20 mouse cellular contexts compared by ENCODE assay signal in the genomic region with DNA sequence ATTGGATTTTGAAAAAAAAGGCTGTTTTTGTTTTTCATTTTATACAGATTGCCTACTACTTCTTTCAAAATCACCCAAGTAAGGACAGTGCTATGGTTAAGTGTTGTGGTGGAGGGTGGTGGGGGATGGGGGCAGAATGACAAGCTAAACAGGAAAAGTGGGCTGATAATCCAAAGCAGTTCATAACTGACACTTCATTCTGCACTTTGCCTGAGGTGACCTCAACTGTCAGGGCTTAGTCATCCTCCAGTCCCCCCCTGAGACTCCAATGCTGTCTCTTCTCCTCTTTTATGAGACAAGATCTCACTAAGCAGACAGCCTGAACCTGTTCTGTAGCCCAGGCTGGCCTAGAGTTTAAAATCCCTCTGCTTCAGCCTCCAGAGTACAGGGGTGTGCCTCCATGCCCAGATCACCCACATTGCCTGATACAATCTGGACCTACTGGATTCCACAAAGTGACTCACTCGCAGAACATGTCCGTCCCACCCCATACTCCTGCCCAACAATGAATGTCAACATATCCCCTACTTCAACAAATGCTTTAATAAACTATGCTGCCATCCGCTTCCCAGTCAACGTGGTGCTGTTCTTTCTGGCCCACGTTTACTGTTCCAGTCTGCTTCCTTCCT. TPM values are rescaled to one million over a fixed set of nuclear protein-coding genes. Genes with fewer than 3 reads are reported as not detected.
DNase-seq lines count a peak whose midpoint lies in the region; ATAC-seq and TF ChIP-seq lines count a peak whose summit lies in the region.
"Had no signal": no experiment of that assay in that cellular context is flagged by ENCODE, and none has a peak within 500 bp of the region (broad histone marks: within the 10 kb centered on the region; RNA-seq: fewer than 3 reads in every experiment).

No protein-coding gene starts in this region.

- no peak for ATAC-seq in megakaryocyte, adult 5-6 weeks (ENCODE audit: poor library complexity, severe bottlenecking)
- ATAC-seq in stomach, postnatal 0 days (ENCODE audit: low FRiP score, low TSS enrichment), result peak; percentile 91
- ATAC-seq in kidney, embryonic 16.5 days (ENCODE audit: low FRiP score, low TSS enrichment), result no peak
- ATAC-seq: forebrain, embryonic 14.5 days; midbrain, embryonic 15.5 days had no signal

- no peak for TF ChIP-seq CTCF in stomach, postnatal 0 days (IDR thresholded peaks at IDR 0.05; ENCODE audit: low read depth)

- TF ChIP-seq EP300 in stomach, postnatal 0 days (optimal IDR thresholded peaks at IDR 0.05), result no peak

- no peak overlapping the region for H3K9ac ChIP-seq in stomach, postnatal 0 days (ENCODE audit: low read length)
- no peak overlapping the region for H3K9ac ChIP-seq in kidney, embryonic 16.5 days (replicated peaks; ENCODE audit: low read length)
- H3K9ac ChIP-seq: hindbrain, embryonic 14.5 days; lung, embryonic 15.5 days; midbrain, embryonic 15.5 days had no signal

- 56% methylated on average over 5 of the region's 5 CpGs for WGBS in stomach, postnatal 0 days
- WGBS in kidney, embryonic 16.5 days, result 83% methylated on average over 5 of the region's 5 CpGs

- peak overlapping the region; percentile 42 for H3K4me3 ChIP-seq in megakaryocyte, embryonic 14.5 days (replicated peaks)
- no peak overlapping the region for H3K4me3 ChIP-seq in stomach, postnatal 0 days (ENCODE audit: low read depth, low read length)
- no peak overlapping the region for H3K4me3 ChIP-seq in kidney, embryonic 16.5 days (ENCODE audit: low read length)
- H3K4me3 ChIP-seq: erythroblast, embryonic 14.5 days; lung, embryonic 15.5 days; midbrain, embryonic 15.5 days had no signal

- H3K4me2 ChIP-seq in stomach, postnatal 0 days (replicated peaks; ENCODE audit: low read depth), result no peak overlapping the region
- no peak overlapping the region for H3K4me2 ChIP-seq in kidney, embryonic 16.5 days (replicated peaks; ENCODE audit: low read depth, low read length)
- H3K4me2 ChIP-seq: heart, embryonic 11.5 days; hindbrain, embryonic 14.5 days; liver, embryonic 11.5 days; lung, embryonic 15.5 days; midbrain, embryonic 15.5 days had no signal

- peaks cover 66% of the 10 kb centered on the region for H3K36me3 ChIP-seq in megakaryocyte, embryonic 14.5 days (replicated peaks; ENCODE audit: low read length)
- peaks cover 30% of the 10 kb centered on the region for H3K36me3 ChIP-seq in stomach, postnatal 0 days (ENCODE audit: control insufficient read depth, insufficient read depth, low read length)
- H3K36me3 ChIP-seq in kidney, embryonic 16.5 days (ENCODE audit: insufficient read depth, low read length), result peaks cover 62% of the 10 kb centered on the region
- H3K36me3 ChIP-seq: midbrain, embryonic 15.5 days had no signal

- H3K9me3 ChIP-seq in megakaryocyte, embryonic 14.5 days, result no peaks in the 10 kb centered on the region
- 0 out of 2 replicates have a peak, but pooled peaks cover 2% of the 10 kb centered on the region for H3K9me3 ChIP-seq in stomach, postnatal 0 days (ENCODE audit: control insufficient read depth, low read length)
- peaks cover 9% of the 10 kb centered on the region for H3K9me3 ChIP-seq in kidney, embryonic 16.5 days (ENCODE audit: low read length)
- H3K9me3 ChIP-seq: midbrain, embryonic 15.5 days had no signal

- peak; percentile 32 for DNase-seq in Muller cell, postnatal 12 days (ENCODE audit: inconsistent ontology term)
- DNase-seq in lung, postnatal 10 days, result peak; percentile 35
- DNase-seq in stomach, postnatal 0 days (ENCODE audit: low spot score), result no peak
- no peak for DNase-seq in liver
- DNase-seq: cerebellum, adult 8-10 months; heart, postnatal 14 days; kidney, adult 11 months; layer of hippocampus, postnatal 36 days; left cerebral cortex, postnatal 4 days; right cerebral cortex, adult 18-20 months had no signal

- H3K27ac ChIP-seq in stomach, postnatal 0 days (replicated peaks), result 0 out of 2 replicates have a peak overlapping the region, but pooled peaks have one; percentile 53
- H3K27ac ChIP-seq in kidney, embryonic 16.5 days (ENCODE audit: low read length), result no peak overlapping the region
- H3K27ac ChIP-seq: hindbrain, embryonic 14.5 days; lung, embryonic 15.5 days; midbrain, embryonic 15.5 days had no signal

- peaks cover 20% of the 10 kb centered on the region for H3K4me1 ChIP-seq in megakaryocyte, embryonic 14.5 days
- H3K4me1 ChIP-seq in stomach, postnatal 0 days (replicated peaks; ENCODE audit: control insufficient read depth, insufficient read depth), result no peaks in the 10 kb centered on the region
- no peaks in the 10 kb centered on the region for H3K4me1 ChIP-seq in kidney, embryonic 16.5 days (ENCODE audit: insufficient read depth, low read length)
- H3K4me1 ChIP-seq: midbrain, embryonic 15.5 days had no signal

- H3K27me3 ChIP-seq in megakaryocyte, embryonic 14.5 days (replicated peaks), result no peaks in the 10 kb centered on the region
- H3K27me3 ChIP-seq in stomach, postnatal 0 days (ENCODE audit: control insufficient read depth, insufficient read depth, low read length), result no peaks in the 10 kb centered on the region
- H3K27me3 ChIP-seq in kidney, embryonic 16.5 days (ENCODE audit: insufficient read depth, low read length), result no peaks in the 10 kb centered on the region
- H3K27me3 ChIP-seq: lung, embryonic 15.5 days; midbrain, embryonic 15.5 days had no signal

RNA-seq across cellular contexts. Expression of gene Acadl, which starts 17.3 kb away (rescaled TPM):
- 1.5 and 3.2 TPM in 2 replicates for polyA plus RNA-seq in megakaryocyte, embryonic 14.5 days (2012; ENCODE audit: insufficient read depth, low replicate concordance)
- total RNA-seq in megakaryocyte, adult 5-6 weeks (2015), result 75.7 and 87.7 TPM in 2 replicates
- 54.4 and 62.6 TPM in 2 replicates for total RNA-seq in megakaryocyte, adult 5-6 weeks (2017)
- polyA plus RNA-seq in stomach, postnatal 0 days (2015; fragmentation: Nextera tagmentation; extraction: Ambion mirVana), result 217 and 232 TPM in 2 replicates
- 144 and 161 TPM in 2 replicates for polyA plus RNA-seq in kidney, embryonic 16.5 days (2015; fragmentation: Nextera tagmentation; extraction: Ambion mirVana)

RNA-seq across cellular contexts. Expression of gene Kansl1l, which starts 28.4 kb away (rescaled TPM):
- polyA plus RNA-seq in megakaryocyte, embryonic 14.5 days (2012; ENCODE audit: insufficient read depth, low replicate concordance), result 0.27 TPM in 1 of 2 replicates, not detected in the other
- 23.4 and 24.6 TPM in 2 replicates for total RNA-seq in megakaryocyte, adult 5-6 weeks (2015)
- 17.9 and 24.6 TPM in 2 replicates for total RNA-seq in megakaryocyte, adult 5-6 weeks (2017)
- 6.5 and 6.7 TPM in 2 replicates for polyA plus RNA-seq in stomach, postnatal 0 days (2015; fragmentation: Nextera tagmentation; extraction: Ambion mirVana)
- 15.6 and 19.6 TPM in 2 replicates for polyA plus RNA-seq in kidney, embryonic 16.5 days (2015; fragmentation: Nextera tagmentation; extraction: Ambion mirVana)

Comparison
In these comparisons a context has a peak if more than half of its experiments do, and no peak if none do; other contexts are left out.
1. DNase-seq: peak in Muller cell, postnatal 12 days (single experiment) and lung, postnatal 10 days (single experiment); none in stomach, postnatal 0 days (single experiment) and liver (single experiment).
2. RNA of gene Acadl, which starts 17.3 kb away (polyA plus RNA-seq): 217 to 232 TPM in stomach, postnatal 0 days and 144 to 161 TPM in kidney, embryonic 16.5 days; 1.5 to 3.2 TPM in megakaryocyte, embryonic 14.5 days; every median in the first group is over 10 times any median in the second.